Mouse (Mus musculus) liver, embryonic 12.5 days (tissue): ENCODE results near the gene Mrtfa. TPM values are rescaled to one million over a fixed set of nuclear protein-coding genes. Genes with fewer than 3 reads are reported as not detected.

ENCODE experiments used
- ATAC-seq: fragments of 200-750 bp; cut with Nextera tagmentation; 2 replicates; pipeline ENCODE4 v1.8.0; 2017; ENCODE audit warnings: moderate number of reproducible peaks, mild to moderate bottlenecking, moderate library complexity
- H3K27ac ChIP-seq: fragments of 300-500 bp; sonication (generic); 2 replicates; pipeline ENCODE4 v1.5.1; 2016; ENCODE audit warnings: mild to moderate bottlenecking
- H3K27me3 ChIP-seq: fragments of 300-500 bp; sonication (generic); replicated peaks from 2 replicates; pipeline ENCODE4 v1.6.1; 2016; ENCODE audit warnings: mild to moderate bottlenecking, moderate library complexity
- H3K36me3 ChIP-seq: fragments of 300-500 bp; sonication (generic); 2 replicates; pipeline ENCODE4 v1.6.1; 2016; ENCODE audit warnings: mild to moderate bottlenecking, moderate library complexity
- H3K4me1 ChIP-seq: fragments of 300-500 bp; sonication (generic); 2 replicates; pipeline ENCODE4 v1.6.1; 2016
- H3K4me2 ChIP-seq: fragments of 300-500 bp; sonication (generic); 2 replicates; pipeline ENCODE4 v1.6.1; 2016; ENCODE audit warnings: mild to moderate bottlenecking, moderate library complexity
- H3K4me3 ChIP-seq: fragments of 300-500 bp; sonication (generic); 2 replicates; pipeline ENCODE4 v1.5.1; 2016; ENCODE audit warnings: mild to moderate bottlenecking, moderate library complexity
- H3K9ac ChIP-seq: fragments of 300-500 bp; sonication (generic); 2 replicates; pipeline ENCODE4 v1.6.1; 2016; ENCODE audit warnings: mild to moderate bottlenecking, moderate library complexity
- H3K9me3 ChIP-seq: fragments of 300-500 bp; sonication (generic); replicated peaks from 2 replicates; pipeline ENCODE4 v1.6.1; 2016; ENCODE audit warnings: mild to moderate bottlenecking, moderate library complexity
- WGBS: fragments of 180-500 bp; shearing (Covaris S2); methylation state at CpG from one replicate; pipeline ENCODE4 v1.1.7; 2016; ENCODE audit not compliant: insufficient replicate concordance; 5-methylcytosine and 5-hydroxymethylcytosine counted together
- polyA plus RNA-seq: library from polyadenylated mRNA; unstranded; fragments of >200 nt; fragmentation: Nextera tagmentation; extraction: Ambion mirVana; gene quantifications from 2 replicates; pipeline ENCODE4 v1.2.1, GENCODE M21; 2016

The Mrtfa gene
- polyA plus RNA-seq, 1 experiment from 2014 or later = 8.7 TPM

- H3K9me3 ChIP-seq = no peaks in the 10 kb centered on the region
- no peaks in the 10 kb centered on the region for H3K27me3 ChIP-seq
- no peak overlapping the region for H3K9ac ChIP-seq
- H3K36me3 ChIP-seq = no peaks in the 10 kb centered on the region
- no peak overlapping the region for H3K27ac ChIP-seq
- no peak for ATAC-seq
- H3K4me3 ChIP-seq = no peak overlapping the region
- H3K4me1 ChIP-seq = peaks cover 43% of the 10 kb centered on the region
- WGBS = 86% methylated on average over 2 of the region's 2 CpGs
- no peak overlapping the region for H3K4me2 ChIP-seq
These were observed 207.3 kb downstream of the Mrtfa start for GRCm38 (mm10) chr15:80983264-80983663.

- H3K9ac ChIP-seq = peak overlapping the region; percentile 18; the same call in 1 of the 2 replicates
- no peaks in the 10 kb centered on the region for H3K36me3 ChIP-seq
- peak; percentile 62 for ATAC-seq
- WGBS = 33% methylated on average over 4 of the region's 4 CpGs
- H3K9me3 ChIP-seq = no peaks in the 10 kb centered on the region
- peaks cover 39% of the 10 kb centered on the region for H3K4me1 ChIP-seq
- peak overlapping the region; percentile 38; the same call in 1 of the 2 replicates for H3K27ac ChIP-seq
- H3K27me3 ChIP-seq = no peaks in the 10 kb centered on the region
- no peak overlapping the region for H3K4me3 ChIP-seq
- H3K4me2 ChIP-seq = peak overlapping the region; percentile 6; the same call in 1 of the 2 replicates
These were observed 209.4 kb downstream of the Mrtfa start for GRCm38 (mm10) chr15:80981176-80981575.

- no peak for ATAC-seq
- Histone ChIP-seq H3K4me2 (0 out of 2 replicates have a peak overlapping the region, but pooled peaks have one; percentile 92), H3K4me1 (peaks cover 39% of the 10 kb centered on the region), H3K9ac (no peak overlapping the region), H3K4me3 (no peak overlapping the region), H3K9me3 (no peaks in the 10 kb centered on the region), H3K36me3 (no peaks in the 10 kb centered on the region), H3K27me3 (no peaks in the 10 kb centered on the region), H3K27ac (no peak overlapping the region)
- 71% methylated on average over 4 of the region's 4 CpGs for WGBS
These were observed 210.9 kb downstream of the Mrtfa start for GRCm38 (mm10) chr15:80979611-80980010.

- peak within 1 kb of the TSS; percentile 57 for H3K27ac ChIP-seq
These were observed 212.8 kb downstream of the Mrtfa start, which contains the start of gene Sgsm3 for GRCm38 (mm10) chr15:80977620-80978334. Sgsm3 (plus strand) TSS chr15:80977765.

GRCm38 (mm10) chr15:80975666-80976065 is 214.9 kb downstream of the Mrtfa start:
- Histone ChIP-seq H3K27ac (no peak overlapping the region), H3K36me3 (no peaks in the 10 kb centered on the region), H3K27me3 (no peaks in the 10 kb centered on the region), H3K4me2 (no peak overlapping the region), H3K9ac (no peak overlapping the region), H3K9me3 (no peaks in the 10 kb centered on the region), H3K4me3 (no peak overlapping the region), H3K4me1 (peaks cover 43% of the 10 kb centered on the region)
- 80% methylated on average over 3 of the region's 3 CpGs for WGBS
- ATAC-seq = no peak

More at GRCm38 (mm10) chr15:80977620-80978334, 212.8 kb downstream of the Mrtfa start, which contains the start of gene Sgsm3:
- Histone ChIP-seq H3K9ac (peak within 1 kb of the TSS; percentile 86), H3K4me1 (peaks cover 42% of the 10 kb centered on the region), H3K27me3 (no peaks in the 10 kb centered on the region), H3K4me2 (peak within 1 kb of the TSS; percentile 92), H3K4me3 (peak within 1 kb of the TSS; percentile 83), H3K9me3 (no peaks in the 10 kb centered on the region), H3K36me3 (no peaks in the 10 kb centered on the region)
- ATAC-seq = peak; percentile 87
- WGBS = under 1% methylated on average over 67 of the region's 67 CpGs

GRCm38 (mm10) chr15:80974311-80974710 is 216.2 kb downstream of the Mrtfa start:
- no peaks in the 10 kb centered on the region for H3K27me3 ChIP-seq
- H3K4me3 ChIP-seq = no peak overlapping the region
- no peak overlapping the region for H3K9ac ChIP-seq
- whole genome bisulfite sequencing = 49% methylated on average over 5 of the region's 5 CpGs
- H3K4me1 ChIP-seq = peaks cover 30% of the 10 kb centered on the region
- H3K4me2 ChIP-seq = no peak overlapping the region
- H3K36me3 ChIP-seq = peaks cover 9% of the 10 kb centered on the region
- no peak for ATAC-seq
- no peak overlapping the region for H3K27ac ChIP-seq
- no peaks in the 10 kb centered on the region for H3K9me3 ChIP-seq

GRCm38 (mm10) chr15:80969371-80969770 is 221.2 kb downstream of the Mrtfa start:
- no peak for ATAC-seq
- 69% methylated on average over 1 of the region's 1 CpGs for WGBS

More at GRCm38 (mm10) chr15:80969371-80969770, 221.2 kb downstream of the Mrtfa start:
- Histone ChIP-seq H3K4me3 (no peak overlapping the region), H3K27ac (no peak overlapping the region), H3K4me1 (peaks cover 17% of the 10 kb centered on the region), H3K4me2 (no peak overlapping the region), H3K27me3 (no peaks in the 10 kb centered on the region), H3K36me3 (peaks cover 53% of the 10 kb centered on the region), H3K9ac (no peak overlapping the region), H3K9me3 (no peaks in the 10 kb centered on the region)

Other genes starting within 250 kb of the Mrtfa start
- gene Adsl, start 242.3 kb downstream of the Mrtfa start, polyA plus RNA-seq = 171 and 181 TPM in 2 replicates
- 17.6 and 18.1 TPM in 2 replicates for gene Sgsm3, start 213.0 kb downstream of the Mrtfa start, polyA plus RNA-seq
- gene Mchr1, start 44.7 kb upstream of the Mrtfa start, polyA plus RNA-seq = 0.19 TPM in 1 of 2 replicates, not detected in the other
- 49.2 TPM in 2 replicates for gene Slc25a17, start 170.1 kb upstream of the Mrtfa start, polyA plus RNA-seq
- 105 TPM in 2 replicates for gene St13, start 209.3 kb upstream of the Mrtfa start, polyA plus RNA-seq
- gene Xpnpep3, start 209.4 kb upstream of the Mrtfa start, polyA plus RNA-seq = 10.1 and 10.5 TPM in 2 replicates
- gene Dnajb7, start 217.5 kb upstream of the Mrtfa start, polyA plus RNA-seq = 1.2 and 1.3 TPM in 2 replicates